Mouse (Mus musculus) stomach, postnatal 0 days (tissue): Measurements from ENCODE around the gene Slc35c2.

Experiments
- CTCF ChIP-seq: IDR thresholded peaks from 2 replicates; pipeline ENCODE4 v1.5.1; 2016; ENCODE audit warnings: antibody characterized with exemption, low read depth, mild to moderate bottlenecking, moderate library complexity
- EP300 ChIP-seq: optimal IDR thresholded peaks from 2 replicates; pipeline ENCODE3; 2016; ENCODE audit warnings: antibody characterized with exemption

- TF ChIP-seq CTCF (no peak), EP300 (no peak)
Observed at GRCm38 (mm10) chr2:165285034-165285433, 2.6 kb downstream of the Slc35c2 start.
